Mouse (Mus musculus) adrenal gland, adult (tissue): ENCODE measurements around the gene Nudt6.

Experiments
- DNase-seq, 2 experiments: peaks; one replicate each; pipeline ENCODE4 v3.0.0; 2022 to 2023; ENCODE audit warnings: low spot score in 1 of 2; ENCODE audit not compliant: inconsistent age in 2 of 2

Nudt6 gene

DNA sequence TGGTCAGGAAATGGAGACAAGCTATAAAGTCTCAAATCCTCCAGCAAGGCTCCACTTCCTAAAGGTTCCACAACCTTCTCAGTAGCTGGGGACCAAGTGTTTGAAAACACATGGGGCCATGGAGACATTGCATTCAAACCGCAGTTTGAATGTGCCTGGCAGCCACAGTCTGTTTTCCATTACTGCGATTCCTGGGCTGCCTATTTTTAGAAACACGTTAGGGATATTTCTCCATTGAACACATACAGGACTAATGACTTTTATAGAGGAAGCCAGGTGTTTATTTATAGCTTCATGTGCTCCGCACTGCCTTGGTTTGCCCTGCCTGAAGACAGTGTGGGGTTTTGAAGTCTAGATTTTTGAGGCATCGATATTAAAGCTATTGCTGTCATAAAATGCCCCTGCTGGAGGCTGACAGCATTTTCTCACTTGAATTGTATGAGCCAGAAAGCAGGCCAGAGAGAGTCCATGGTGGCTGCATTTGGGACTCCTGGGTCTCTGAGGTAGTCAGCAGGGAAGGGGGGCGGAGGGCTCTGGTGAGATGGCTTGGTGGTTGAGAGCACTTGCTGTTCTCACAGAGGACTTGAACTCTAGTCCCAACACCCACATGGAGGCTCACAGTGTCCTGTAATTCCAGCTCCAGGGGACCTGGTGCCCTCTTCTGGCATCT is 36.8 kb downstream of the Nudt6 start:
- no peak for DNase-seq

DNA sequence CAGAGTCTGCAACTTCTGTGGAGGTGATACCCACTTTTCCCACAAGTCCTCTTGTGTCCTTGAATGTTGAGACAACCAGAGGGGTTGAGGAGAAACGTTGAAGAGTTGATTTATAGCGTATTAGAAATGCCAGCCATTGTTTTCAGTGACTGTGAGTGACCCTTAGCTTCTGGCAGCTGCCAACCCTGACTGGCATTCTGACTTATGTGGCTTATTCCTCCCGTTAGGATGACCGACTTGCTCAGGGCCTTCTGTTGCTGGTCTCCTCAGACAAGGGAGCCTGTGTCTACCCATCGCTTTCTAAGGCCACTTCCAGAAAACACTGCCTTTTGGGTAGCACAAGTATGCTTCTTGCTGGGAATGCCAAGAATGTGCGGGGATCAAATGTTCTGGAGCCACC is 38.6 kb downstream of the Nudt6 start:
- DNase-seq = no peak

DNA sequence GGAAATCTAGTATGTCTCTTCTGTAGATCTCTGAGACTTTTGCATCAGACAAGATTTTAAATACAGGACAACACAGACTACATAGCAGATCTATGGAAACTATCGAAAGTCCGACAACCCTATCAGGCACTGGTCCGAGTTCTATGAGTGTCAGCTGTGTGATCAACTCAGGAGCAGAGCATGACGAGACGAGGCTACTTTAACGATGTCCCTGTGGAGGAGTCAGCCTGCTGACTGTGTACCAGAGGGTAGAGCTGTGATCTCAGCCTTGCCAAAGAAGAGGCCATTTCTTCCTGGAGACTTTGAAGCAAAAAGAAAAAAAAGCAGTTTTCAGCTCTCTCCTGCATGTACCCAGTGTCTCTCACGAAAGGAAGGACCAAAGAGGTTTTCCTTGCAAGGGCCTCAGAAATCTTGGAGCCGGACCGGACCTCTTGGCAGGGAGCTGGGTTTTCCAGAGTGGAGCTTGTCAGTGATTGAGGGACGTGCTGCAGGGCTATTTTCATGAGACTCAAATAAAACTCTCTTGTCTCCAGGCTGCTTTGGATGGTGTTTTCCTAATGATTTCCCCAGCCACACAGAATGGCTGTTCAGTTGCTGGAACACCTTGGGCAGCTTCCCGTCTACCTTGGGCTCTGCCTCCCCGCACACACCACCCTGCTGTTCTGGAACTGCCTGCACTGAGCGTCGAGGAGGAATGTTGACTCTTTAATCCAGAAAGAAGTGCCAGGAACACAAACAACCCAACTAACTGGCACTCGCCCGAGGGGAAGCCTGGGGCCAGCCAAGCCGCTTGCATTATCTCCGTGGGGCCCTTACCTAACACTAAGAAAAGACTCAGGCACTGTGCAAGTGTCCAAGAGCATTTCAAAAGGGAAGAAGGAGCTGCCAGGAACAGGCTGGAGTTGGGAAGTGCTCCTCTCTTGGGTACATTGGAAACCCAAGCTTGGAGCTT is 39.8 kb downstream of the Nudt6 start:
- peak in 1 of 2 experiments; percentile 67 for DNase-seq

DNA sequence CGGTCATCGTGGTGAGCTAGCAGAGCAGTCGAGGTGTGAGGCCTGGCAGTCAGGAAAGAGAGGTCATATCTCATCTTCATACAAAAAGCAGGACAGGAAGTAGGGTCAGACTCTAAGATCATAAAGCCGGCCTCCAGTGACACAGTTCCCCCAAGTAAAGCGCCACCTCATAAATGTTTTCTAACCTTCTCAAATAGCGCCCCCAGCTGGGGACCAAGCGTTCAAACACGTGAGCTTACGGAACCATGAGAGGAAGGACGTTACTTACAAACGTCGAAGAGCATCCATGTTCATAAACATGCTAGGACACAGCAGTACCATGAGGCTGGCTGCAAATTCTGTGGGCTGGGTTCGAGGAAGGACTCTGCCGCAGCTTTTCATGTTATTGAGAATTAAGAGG is 40.8 kb downstream of the Nudt6 start:
- no peak for DNase-seq

DNA sequence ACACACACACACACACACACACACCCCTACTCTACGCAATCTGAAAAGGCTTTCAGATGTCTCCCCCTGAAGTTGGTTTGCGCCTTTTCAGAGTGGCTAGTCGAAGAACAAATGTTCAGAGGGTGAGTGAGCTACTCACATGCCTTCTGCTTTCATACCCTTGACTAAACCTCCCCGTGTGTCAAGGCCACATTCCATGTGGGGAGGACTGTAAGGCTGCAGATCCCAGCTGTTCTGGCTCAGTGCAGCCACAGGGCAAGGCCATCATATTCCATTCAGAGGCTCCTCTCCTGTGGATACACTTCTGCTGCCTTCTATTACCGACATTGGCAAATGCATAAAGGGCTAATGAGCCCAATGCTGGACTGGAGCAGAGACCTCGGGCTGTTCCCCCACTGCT is 41.6 kb downstream of the Nudt6 start:
- DNase-seq = peak; percentile 81 to 83

DNA sequence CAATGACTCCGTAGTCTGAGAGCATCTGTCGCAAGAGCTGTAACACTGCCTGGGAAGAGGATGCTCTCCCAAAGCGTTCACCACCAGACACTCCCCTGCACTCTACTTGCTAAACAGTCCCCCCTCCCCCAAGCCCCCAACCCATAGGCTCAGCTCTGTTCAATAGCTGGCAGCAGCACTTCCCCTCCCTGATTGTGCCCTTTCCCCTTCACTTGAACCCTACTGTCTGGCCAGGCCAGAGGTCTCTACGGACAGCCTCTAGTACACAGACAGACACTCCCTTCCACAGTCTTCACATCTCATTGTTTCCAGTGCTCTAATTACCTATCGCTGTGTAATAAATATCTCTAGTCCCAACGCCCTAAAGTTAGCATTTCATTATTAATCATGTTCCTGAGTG is 42.1 kb downstream of the Nudt6 start:
- no peak for DNase-seq

DNA sequence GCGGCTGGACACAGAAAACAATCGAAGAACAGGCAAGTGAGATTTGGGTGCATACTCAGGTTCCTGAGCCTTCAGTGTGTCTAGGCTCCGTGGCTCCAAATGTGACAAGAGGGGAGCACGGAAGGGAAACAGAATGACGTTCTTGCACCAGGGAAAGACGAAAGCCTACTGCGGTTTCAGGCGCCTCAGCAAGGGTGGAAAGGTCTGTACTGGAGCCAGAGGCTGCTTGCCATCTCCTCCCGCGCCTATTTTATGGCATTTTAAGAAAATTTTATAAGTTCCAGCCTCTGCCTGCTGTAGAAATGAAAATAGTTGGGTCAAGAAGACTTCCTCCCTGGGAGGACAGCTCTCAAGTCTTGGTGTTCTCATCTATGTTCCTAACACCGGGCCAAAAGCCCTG is 46.3 kb downstream of the Nudt6 start:
- DNase-seq = no peak

DNA sequence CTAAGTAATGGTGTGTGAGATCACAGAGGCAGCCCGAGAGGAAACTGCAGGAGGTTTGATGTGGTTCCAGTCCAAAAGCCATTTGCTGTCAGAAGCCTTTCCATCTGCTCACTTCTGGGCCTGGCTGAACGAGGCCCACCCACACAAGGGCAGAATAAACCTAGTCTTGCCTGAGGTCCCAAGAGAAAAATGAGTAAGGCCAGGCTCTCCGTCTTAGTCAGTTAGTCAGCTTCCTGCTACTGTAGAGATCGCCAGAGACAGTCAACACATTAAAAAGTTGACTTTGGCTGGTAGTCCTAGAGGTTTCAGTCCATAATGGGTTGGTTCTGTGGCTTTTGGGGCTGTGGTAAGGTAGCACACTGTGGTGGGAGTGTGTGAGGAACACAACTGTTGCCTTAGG is 49.6 kb downstream of the Nudt6 start:
- no peak for DNase-seq

DNA sequence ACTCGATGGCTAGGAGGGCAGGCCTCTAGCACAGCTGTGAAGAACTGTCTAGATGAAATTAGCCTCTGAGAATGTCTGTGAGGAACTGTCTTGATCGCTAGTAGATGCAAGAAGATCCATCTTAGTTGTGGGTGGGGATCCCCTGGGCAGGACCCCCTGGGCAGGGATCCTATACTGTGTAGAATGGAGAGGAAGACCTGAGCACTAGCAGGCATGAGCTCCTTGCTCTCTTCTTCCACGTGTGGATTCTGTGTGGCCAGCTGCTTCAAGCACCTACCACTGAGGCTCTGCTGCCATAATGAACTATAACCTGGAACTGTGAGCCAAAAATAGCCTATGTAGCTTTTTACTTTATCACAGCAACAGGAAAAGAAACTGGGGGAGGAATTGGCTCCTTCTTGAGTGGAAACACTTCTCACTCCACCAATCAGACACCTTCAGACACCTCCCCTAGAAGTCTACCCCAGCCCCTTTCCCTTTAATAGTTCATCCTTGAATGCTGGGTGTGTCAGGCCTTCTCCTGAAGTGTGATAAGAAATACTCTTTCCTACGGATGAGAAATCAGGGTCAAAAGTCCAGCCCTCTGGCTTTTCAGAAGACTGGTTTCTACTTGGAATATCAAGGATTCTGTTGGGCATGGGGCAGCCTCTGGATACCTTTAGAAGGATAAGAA is 53.5 kb downstream of the Nudt6 start:
- no peak for DNase-seq

DNA sequence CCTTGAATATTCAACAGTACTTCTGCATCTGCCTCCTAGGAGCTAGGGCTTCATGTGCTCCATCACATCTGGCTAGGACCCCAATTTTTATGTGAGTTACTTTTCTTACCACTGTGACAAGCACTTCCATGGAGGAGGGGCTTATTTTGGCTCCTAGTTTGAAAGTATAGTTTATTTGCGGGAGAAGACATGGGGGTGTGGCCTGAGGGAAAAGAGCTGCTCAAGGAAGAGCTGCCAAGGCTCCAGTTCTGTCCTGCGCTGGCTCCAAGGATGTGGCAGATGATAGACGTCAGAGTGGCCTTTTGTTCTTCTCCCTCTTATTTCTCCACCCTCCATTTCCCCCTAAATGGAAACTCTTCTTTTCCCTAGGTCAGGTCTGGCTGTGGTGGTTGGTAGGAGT is 54.0 kb downstream of the Nudt6 start:
- DNase-seq = no peak

DNA sequence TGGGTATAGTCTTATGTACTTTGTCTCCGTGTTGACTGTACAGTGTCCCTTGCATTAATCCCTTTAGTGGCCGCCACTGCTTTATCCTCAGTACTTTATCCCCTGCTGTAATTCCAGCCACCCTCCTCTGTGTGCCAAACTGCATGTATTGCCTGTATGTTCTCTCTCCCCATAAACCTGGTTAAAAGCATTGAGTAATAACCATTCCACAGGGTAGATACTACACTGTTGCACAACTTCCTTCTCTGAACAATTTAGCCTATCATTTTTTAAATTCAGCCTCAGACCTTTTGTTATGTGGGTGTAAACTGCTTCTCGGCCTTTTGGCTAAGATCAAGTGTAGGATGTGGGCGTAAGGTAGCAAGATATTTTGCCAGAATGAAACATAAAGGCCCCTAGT is 54.9 kb downstream of the Nudt6 start:
- no peak for DNase-seq

DNA sequence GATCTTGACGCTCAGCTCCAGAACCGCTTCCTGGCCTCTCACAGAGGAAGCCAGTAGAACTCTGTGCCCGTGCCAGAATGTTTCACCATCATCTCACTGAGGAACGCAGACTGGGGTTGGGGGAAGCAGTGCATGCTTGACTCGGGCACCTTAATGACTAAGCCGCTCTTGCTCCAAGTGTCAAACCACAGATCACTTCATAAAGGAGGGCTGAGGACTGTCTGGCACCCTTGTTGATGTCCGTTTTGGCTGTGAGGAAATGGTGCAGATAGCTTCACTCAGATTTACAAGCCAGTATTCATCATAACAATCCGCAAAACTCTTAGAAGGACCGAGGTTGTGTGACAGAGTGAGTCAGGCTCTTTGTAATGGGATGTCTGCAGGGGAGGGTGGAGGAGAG is 59.3 kb downstream of the Nudt6 start:
- no peak for DNase-seq
